Mouse (Mus musculus): ENCODE results near the gene Gm37240. TPM values are rescaled to one million over a fixed set of nuclear protein-coding genes. Genes with fewer than 3 reads are reported as not detected.
A peak's percentile ranks its signal among the peaks of the same experiment; 100 is the strongest.

Gm37240 gene
- polyA plus RNA-seq, 1 experiment from 2014 or later, result 2.2 TPM

DNA sequence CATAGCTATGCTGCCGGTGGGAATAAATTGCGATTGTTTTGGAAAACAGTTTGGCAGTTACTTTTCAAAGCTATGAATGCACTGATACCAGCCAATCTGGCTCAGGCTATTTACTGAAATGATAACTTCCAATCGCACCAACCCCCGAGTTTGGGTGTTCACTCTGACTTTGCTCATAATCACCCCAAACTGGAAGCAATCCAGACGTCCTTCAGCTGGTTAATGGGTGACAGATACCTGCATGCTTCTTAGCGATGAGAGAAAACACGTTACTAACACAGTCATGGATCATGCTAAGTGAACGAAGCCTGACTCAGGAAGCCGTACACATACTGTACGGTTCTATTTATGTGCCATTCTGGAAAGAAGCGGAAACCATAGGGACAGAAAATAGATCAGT lies 702.4 kb downstream of the Gm37240 start:
- H3K9me3 ChIP-seq (ENCODE audit: control insufficient read depth, low read length), result no peaks in the 10 kb centered on the region
- no peak overlapping the region for H3K4me3 ChIP-seq (ENCODE audit: low read depth, low read length)
- no peaks in the 10 kb centered on the region for H3K36me3 ChIP-seq (ENCODE audit: control insufficient read depth, insufficient read depth, low read length)
- WGBS, result 75% methylated on average over 11 of the region's 11 CpGs
- no peak overlapping the region for H3K4me2 ChIP-seq (ENCODE audit: low read depth, severe bottlenecking)
- H3K27ac ChIP-seq (replicated peaks; ENCODE audit: low read depth, low read length), result no peak overlapping the region
- no peaks in the 10 kb centered on the region for H3K27me3 ChIP-seq (ENCODE audit: control insufficient read depth, insufficient read depth, low read length)
- ATAC-seq (ENCODE audit: insufficient number of reproducible peaks, low FRiP score, low TSS enrichment, low read depth) (no peak), DNase-seq (ENCODE audit: low spot score) (no peak)
- H3K9ac ChIP-seq (ENCODE audit: low read length), result no peak overlapping the region
- H3K4me1 ChIP-seq (ENCODE audit: control insufficient read depth, insufficient read depth, low read length), result peaks cover 15% of the 10 kb centered on the region

DNA sequence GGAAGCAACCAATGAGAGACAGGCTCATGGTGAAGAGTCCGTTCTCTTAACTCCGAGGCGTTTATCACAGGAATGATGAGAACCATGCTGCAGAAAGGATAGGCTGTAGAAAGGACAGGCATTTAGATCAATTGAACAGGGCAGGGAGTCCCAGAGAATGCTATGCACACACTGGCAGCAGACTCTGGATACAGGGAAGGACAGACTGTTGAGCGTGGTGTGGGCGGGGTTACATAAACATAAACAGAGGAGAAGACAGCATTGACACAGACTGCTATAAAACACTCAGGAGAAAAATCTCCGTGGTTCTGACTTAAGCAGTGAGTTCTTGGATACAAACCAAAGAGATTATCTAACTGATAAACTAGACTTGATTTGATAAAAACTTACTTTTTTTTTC lies 703.2 kb downstream of the Gm37240 start:
- H3K36me3 ChIP-seq (ENCODE audit: control insufficient read depth, insufficient read depth, low read length), result no peaks in the 10 kb centered on the region
- WGBS, result 37% methylated on average over 6 of the region's 6 CpGs
- no peaks in the 10 kb centered on the region for H3K9me3 ChIP-seq (ENCODE audit: control insufficient read depth, low read length)
- H3K4me1 ChIP-seq (ENCODE audit: control insufficient read depth, insufficient read depth, low read length), result peaks cover 15% of the 10 kb centered on the region
- H3K27ac ChIP-seq (replicated peaks; ENCODE audit: low read depth, low read length), result no peak overlapping the region
- no peaks in the 10 kb centered on the region for H3K27me3 ChIP-seq (ENCODE audit: control insufficient read depth, insufficient read depth, low read length)
- H3K4me3 ChIP-seq (ENCODE audit: low read depth, low read length), result no peak overlapping the region
- ATAC-seq (ENCODE audit: insufficient number of reproducible peaks, low FRiP score, low TSS enrichment, low read depth) (no peak), DNase-seq (ENCODE audit: low spot score) (no peak)
- H3K4me2 ChIP-seq (ENCODE audit: low read depth, severe bottlenecking), result no peak overlapping the region
- no peak overlapping the region for H3K9ac ChIP-seq (ENCODE audit: low read length)

DNA sequence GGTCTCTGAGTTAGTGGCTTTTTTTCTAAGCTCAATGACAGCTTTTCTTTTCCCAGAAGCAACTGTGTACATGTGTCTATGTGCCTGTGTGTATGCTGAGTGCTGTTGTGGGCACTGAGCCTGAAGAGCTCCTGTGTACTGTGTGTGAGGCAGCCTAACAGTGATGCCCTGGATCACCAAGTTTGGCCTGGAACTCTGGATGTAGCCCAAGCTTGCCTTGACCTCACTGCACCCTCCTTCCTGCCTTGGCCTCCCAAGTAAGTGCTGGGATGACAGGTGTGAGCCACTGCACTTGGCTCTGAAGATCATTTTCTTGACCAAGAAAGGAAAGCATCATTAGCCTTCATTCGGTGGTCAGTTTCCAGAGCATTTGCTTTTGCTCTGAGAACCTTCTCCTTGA lies 710.6 kb downstream of the Gm37240 start:
- no peak overlapping the region for H3K4me3 ChIP-seq (ENCODE audit: low read depth, low read length)
- H3K27me3 ChIP-seq (ENCODE audit: control insufficient read depth, insufficient read depth, low read length), result no peaks in the 10 kb centered on the region
- no peak for DNase-seq (ENCODE audit: low spot score)
- H3K9me3 ChIP-seq (ENCODE audit: control insufficient read depth, low read length), result no peaks in the 10 kb centered on the region
- no peak for ATAC-seq (ENCODE audit: insufficient number of reproducible peaks, low FRiP score, low TSS enrichment, low read depth)
- H3K36me3 ChIP-seq (ENCODE audit: control insufficient read depth, insufficient read depth, low read length), result no peaks in the 10 kb centered on the region
- 91% methylated on average over 1 of the region's 1 CpGs for WGBS
- H3K27ac ChIP-seq (replicated peaks; ENCODE audit: low read depth, low read length), result no peak overlapping the region
- H3K4me2 ChIP-seq (ENCODE audit: low read depth, severe bottlenecking), result no peak overlapping the region
- no peaks in the 10 kb centered on the region; the same call in 1 of the 2 replicates for H3K4me1 ChIP-seq (ENCODE audit: control insufficient read depth, insufficient read depth, low read length)
- H3K9ac ChIP-seq (ENCODE audit: low read length), result no peak overlapping the region

DNA sequence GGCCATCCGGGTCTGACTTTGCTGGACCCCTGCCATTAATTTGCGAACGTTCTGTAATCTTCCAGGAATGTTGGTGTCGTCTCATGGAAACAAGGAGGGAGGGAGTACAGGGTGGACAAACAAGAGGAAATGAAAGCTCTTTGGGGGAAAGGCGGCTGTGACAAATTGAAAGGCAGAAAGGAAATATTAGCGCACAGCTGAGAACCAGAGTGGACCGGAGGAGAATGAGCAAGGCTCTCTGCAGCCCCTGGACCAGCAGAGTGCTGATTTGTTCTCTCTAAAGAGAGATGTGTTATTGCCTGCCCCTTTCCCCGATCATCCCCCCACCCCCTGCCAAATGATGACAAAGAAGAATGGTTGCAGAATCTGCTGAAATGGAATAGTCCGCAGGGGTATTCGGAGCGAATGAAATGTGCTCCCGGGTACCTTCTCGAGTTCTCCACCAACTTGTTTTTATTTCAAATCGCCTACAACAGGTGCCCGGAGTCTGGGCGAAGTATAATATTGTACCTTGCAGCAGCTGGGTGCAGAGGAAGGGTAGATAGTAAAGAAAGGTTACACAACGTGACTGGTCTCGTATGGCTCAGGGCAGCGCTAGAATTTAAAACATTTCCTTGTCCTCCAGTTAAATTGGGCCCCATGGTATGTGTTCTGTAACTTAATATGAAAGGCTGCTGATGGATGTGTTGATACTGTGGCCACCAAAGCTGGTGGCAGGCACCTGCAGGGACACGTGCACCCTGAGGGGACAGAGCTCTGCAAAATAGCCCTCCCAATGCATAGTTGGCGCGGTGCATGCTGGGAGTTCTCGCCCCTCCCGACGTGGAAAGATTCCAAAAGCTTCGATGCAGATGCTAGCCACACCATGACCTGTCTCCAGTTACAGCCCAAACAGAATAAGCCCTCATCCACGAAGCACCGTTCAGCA lies 712.5 kb downstream of the Gm37240 start:
- Histone ChIP-seq H3K4me3 (ENCODE audit: low read depth, low read length) (no peak overlapping the region), H3K4me2 (ENCODE audit: low read depth, severe bottlenecking) (no peak overlapping the region), H3K36me3 (ENCODE audit: control insufficient read depth, insufficient read depth, low read length) (no peaks in the 10 kb centered on the region), H3K9me3 (ENCODE audit: control insufficient read depth, low read length) (no peaks in the 10 kb centered on the region), H3K9ac (ENCODE audit: low read length) (no peak overlapping the region), H3K4me1 (ENCODE audit: control insufficient read depth, insufficient read depth, low read length) (no peaks in the 10 kb centered on the region; the same call in 1 of the 2 replicates), H3K27me3 (ENCODE audit: control insufficient read depth, insufficient read depth, low read length) (no peaks in the 10 kb centered on the region), H3K27ac (replicated peaks; ENCODE audit: low read depth, low read length) (no peak overlapping the region)
- DNase-seq (ENCODE audit: low spot score) (peak; percentile 38), ATAC-seq (ENCODE audit: insufficient number of reproducible peaks, low FRiP score, low TSS enrichment, low read depth) (no peak; the same call in 1 of the 2 replicates)
- WGBS, result 71% methylated on average over 28 of the region's 28 CpGs

DNA sequence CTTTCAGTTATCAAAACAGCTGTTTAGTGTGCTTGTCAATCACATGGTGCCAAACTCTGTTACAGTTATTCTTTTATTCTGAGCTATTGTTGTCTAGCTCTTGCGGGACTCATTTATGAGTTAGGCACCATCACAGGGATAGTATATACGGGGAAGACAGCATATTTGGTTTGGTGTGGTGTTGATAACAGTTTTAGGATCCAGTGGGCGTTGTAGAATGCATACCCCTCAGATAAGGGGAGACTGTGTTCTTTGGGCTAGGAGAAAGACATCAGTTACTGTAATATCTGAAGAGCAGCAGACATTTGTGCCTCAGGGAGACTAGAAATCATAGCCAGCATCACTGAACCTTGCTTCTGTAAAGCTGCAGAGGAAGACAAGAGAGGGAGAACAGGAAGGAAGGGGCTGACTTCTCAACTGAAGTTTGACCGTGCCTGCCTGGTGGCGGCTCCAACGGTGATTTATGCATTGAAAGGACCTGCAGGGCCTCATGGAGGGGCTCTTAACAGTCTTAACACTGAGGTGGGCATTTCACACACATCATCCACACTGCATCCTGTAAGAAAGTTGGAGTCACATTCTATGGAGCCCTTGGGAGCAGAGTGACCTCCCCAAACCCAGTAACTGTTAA lies 713.8 kb downstream of the Gm37240 start:
- H3K27me3 ChIP-seq (ENCODE audit: control insufficient read depth, insufficient read depth, low read length), result no peaks in the 10 kb centered on the region
- H3K36me3 ChIP-seq (ENCODE audit: control insufficient read depth, insufficient read depth, low read length), result no peaks in the 10 kb centered on the region
- H3K4me2 ChIP-seq (ENCODE audit: low read depth, severe bottlenecking), result no peak overlapping the region
- no peaks in the 10 kb centered on the region; the same call in 1 of the 2 replicates for H3K4me1 ChIP-seq (ENCODE audit: control insufficient read depth, insufficient read depth, low read length)
- no peak overlapping the region for H3K4me3 ChIP-seq (ENCODE audit: low read depth, low read length)
- no peak for DNase-seq (ENCODE audit: low spot score)
- no peak for ATAC-seq (ENCODE audit: insufficient number of reproducible peaks, low FRiP score, low TSS enrichment, low read depth)
- no peak overlapping the region for H3K9ac ChIP-seq (ENCODE audit: low read length)
- no peak overlapping the region for H3K27ac ChIP-seq (replicated peaks; ENCODE audit: low read depth, low read length)
- WGBS, result 62% methylated on average over 6 of the region's 6 CpGs
- H3K9me3 ChIP-seq (ENCODE audit: control insufficient read depth, low read length), result no peaks in the 10 kb centered on the region

DNA sequence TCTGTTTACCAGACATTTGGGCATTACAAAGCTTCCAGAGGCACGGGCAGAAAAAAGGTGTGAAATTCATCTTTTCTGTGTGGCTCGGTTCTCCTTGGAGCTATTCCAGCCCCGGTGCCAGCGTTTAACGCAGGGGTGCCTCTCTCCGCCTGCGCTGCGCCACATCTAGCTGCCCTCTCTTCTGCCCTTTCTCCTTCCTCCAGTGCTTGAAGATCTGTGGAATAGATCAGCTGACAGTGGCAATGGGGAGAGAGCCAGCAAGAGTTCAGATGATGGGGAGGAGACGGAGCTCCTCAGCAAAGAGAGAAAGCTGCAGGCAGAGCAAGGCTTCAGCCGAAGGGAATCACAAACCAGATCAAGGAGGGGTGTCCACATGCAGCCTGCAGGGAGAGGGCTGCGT lies 714.8 kb downstream of the Gm37240 start:
- 66% methylated on average over 11 of the region's 11 CpGs for WGBS
- H3K9ac ChIP-seq (ENCODE audit: low read length), result no peak overlapping the region
- H3K4me1 ChIP-seq (ENCODE audit: control insufficient read depth, insufficient read depth, low read length), result no peaks in the 10 kb centered on the region; the same call in 1 of the 2 replicates

DNA sequence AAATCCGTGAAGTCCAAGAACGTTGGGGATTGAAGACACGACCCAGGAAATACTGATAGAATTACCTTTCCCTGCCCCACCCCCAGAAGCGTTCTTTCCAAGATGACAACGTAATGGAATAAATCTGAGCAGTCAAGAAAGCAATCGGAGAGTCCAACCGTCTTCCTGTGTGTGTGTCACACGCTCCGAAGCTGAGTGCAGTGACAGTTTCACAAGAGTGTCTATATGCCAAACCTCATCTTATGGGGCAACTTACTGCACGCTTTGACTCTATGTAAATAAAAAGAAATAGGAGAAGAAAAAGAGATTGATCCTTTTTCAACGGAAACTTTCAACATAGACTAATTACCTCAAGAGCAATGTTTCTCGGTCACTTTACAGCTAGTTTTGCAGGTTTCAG lies 715.2 kb downstream of the Gm37240 start:
- no peak overlapping the region for H3K4me3 ChIP-seq (ENCODE audit: low read depth, low read length)
- WGBS, result 82% methylated on average over 12 of the region's 12 CpGs
- no peaks in the 10 kb centered on the region for H3K9me3 ChIP-seq (ENCODE audit: control insufficient read depth, low read length)
- no peaks in the 10 kb centered on the region; the same call in 1 of the 2 replicates for H3K4me1 ChIP-seq (ENCODE audit: control insufficient read depth, insufficient read depth, low read length)
- ATAC-seq (ENCODE audit: insufficient number of reproducible peaks, low FRiP score, low TSS enrichment, low read depth) (no peak), DNase-seq (ENCODE audit: low spot score) (no peak)
- H3K27ac ChIP-seq (replicated peaks; ENCODE audit: low read depth, low read length), result no peak overlapping the region
- no peaks in the 10 kb centered on the region for H3K36me3 ChIP-seq (ENCODE audit: control insufficient read depth, insufficient read depth, low read length)
- H3K4me2 ChIP-seq (ENCODE audit: low read depth, severe bottlenecking), result no peak overlapping the region
- no peaks in the 10 kb centered on the region for H3K27me3 ChIP-seq (ENCODE audit: control insufficient read depth, insufficient read depth, low read length)
- H3K9ac ChIP-seq (ENCODE audit: low read length), result no peak overlapping the region

More for the DNA sequence above, 714.8 kb downstream of the Gm37240 start:
- no peaks in the 10 kb centered on the region for H3K36me3 ChIP-seq (ENCODE audit: control insufficient read depth, insufficient read depth, low read length)
- no peak for DNase-seq (ENCODE audit: low spot score)
- H3K27me3 ChIP-seq (ENCODE audit: control insufficient read depth, insufficient read depth, low read length), result no peaks in the 10 kb centered on the region
- H3K4me3 ChIP-seq (ENCODE audit: low read depth, low read length), result no peak overlapping the region
- no peak overlapping the region for H3K4me2 ChIP-seq (ENCODE audit: low read depth, severe bottlenecking)
- ATAC-seq (ENCODE audit: insufficient number of reproducible peaks, low FRiP score, low TSS enrichment, low read depth), result no peak
- H3K9me3 ChIP-seq (ENCODE audit: control insufficient read depth, low read length), result no peaks in the 10 kb centered on the region
- no peak overlapping the region for H3K27ac ChIP-seq (replicated peaks; ENCODE audit: low read depth, low read length)

DNA sequence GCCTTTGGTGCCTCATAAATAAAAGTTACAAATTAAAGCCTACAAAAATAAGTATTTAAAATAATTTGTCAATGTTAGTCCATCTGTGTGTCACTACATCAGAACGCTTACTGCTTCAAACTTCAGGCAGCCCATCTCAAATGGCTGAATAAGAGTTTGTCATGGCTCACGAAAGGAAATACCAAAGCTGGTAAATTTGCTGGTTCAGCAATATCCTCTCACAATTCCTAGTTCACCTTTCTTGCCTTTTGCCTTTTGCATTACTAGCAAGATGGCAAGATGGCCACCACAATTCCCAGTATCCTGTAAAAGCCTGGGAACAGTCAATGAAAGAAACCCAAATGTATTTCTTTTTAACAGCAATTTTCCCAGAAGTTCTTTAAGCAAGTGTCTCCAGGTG lies 718.5 kb downstream of the Gm37240 start:
- Histone ChIP-seq H3K27me3 (ENCODE audit: control insufficient read depth, insufficient read depth, low read length) (no peaks in the 10 kb centered on the region), H3K27ac (replicated peaks; ENCODE audit: low read depth, low read length) (no peak overlapping the region), H3K36me3 (ENCODE audit: control insufficient read depth, insufficient read depth, low read length) (no peaks in the 10 kb centered on the region), H3K4me1 (ENCODE audit: control insufficient read depth, insufficient read depth, low read length) (no peaks in the 10 kb centered on the region; the same call in 1 of the 2 replicates), H3K9ac (ENCODE audit: low read length) (no peak overlapping the region), H3K4me2 (ENCODE audit: low read depth, severe bottlenecking) (no peak overlapping the region), H3K9me3 (ENCODE audit: control insufficient read depth, low read length) (no peaks in the 10 kb centered on the region), H3K4me3 (ENCODE audit: low read depth, low read length) (no peak overlapping the region)
- ATAC-seq (ENCODE audit: insufficient number of reproducible peaks, low FRiP score, low TSS enrichment, low read depth) (no peak), DNase-seq (ENCODE audit: low spot score) (no peak)
- WGBS, result 93% methylated on average over 2 of the region's 2 CpGs

Measured in limb, embryonic 11.5 days (tissue).